ENCODE assay signal across 8 mouse cellular contexts in the genomic region with DNA sequence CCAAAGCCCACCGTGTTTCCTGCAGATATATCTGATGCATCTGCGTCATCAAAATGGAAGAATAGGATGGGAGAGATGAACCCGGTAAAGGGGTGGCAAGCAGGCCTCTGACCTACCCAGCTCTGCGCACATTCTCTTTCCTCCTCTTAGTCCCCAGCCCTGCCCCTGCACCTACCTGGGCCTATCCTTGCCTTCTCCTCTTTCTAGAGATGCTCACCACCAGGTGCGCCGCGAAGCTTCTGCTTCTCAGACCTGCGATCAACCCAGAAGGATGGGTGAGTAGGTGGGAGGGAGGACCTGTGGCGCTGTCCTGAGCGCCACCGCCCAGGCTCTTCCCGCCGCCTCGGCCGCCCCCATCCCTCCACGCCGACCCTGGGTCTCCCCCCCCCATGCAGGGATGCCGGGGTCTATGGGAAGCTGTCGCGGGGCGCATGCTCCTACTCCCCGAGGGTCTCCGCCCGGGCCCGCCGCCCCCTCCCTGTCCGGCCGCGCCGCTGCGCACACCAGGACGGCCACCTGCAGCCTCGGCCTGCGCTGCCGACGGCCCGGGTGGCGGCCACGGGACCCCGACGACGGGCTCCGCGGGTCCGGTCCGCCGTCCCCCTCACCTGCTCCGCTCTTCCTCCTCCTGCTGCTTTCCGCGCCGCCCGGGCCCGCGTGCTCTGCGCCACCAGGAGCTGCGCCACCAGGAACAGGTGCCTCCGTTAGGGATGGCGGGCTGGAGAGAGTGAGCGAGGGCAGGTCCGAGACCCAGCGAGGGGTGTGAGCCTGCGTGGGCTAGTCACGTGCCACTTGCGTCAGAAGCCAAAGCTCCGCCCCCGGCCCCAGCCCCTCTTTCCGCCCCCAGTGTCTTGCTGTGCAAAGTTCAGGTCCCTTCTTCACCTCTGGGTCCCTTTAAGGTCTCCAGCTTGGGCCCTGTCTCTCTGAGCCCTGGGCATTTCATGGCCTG. TPM values are rescaled to one million over a fixed set of nuclear protein-coding genes. Genes with fewer than 3 reads are reported as not detected.
DNase-seq lines count a peak whose midpoint lies in the region; ATAC-seq and TF ChIP-seq lines count a peak whose summit lies in the region.
"Not testable (repeated sequence)": the region's sequence is repeated elsewhere in the genome, so short reads cannot be mapped to it uniquely, and the experiment has no call there.

A gene (plus strand): TSS at position 51 of the 949 bp plus-strand sequence.
A gene (minus strand): TSS at position 785 of the 949 bp plus-strand sequence.

- H3K27me3 ChIP-seq in embryonic facial prominence, embryonic 15.5 days; kidney, embryonic 14.5 days (ENCODE audit: control insufficient read depth, insufficient read depth, low read length); liver, embryonic 14.5 days (ENCODE audit: control insufficient read depth, insufficient read depth, low read length); midbrain, embryonic 15.5 days (replicated peaks); stomach, postnatal 0 days (ENCODE audit: control insufficient read depth, insufficient read depth, low read length): not testable (repeated sequence)

- not testable (repeated sequence) for H3K4me1 ChIP-seq in embryonic facial prominence, embryonic 15.5 days; kidney, embryonic 14.5 days (ENCODE audit: control insufficient read depth, insufficient read depth, low read length); liver, embryonic 14.5 days (replicated peaks; ENCODE audit: control insufficient read depth in 2 of 2, insufficient read depth in 2 of 2, low read length in 1 of 2); midbrain, embryonic 15.5 days; stomach, postnatal 0 days (replicated peaks; ENCODE audit: control insufficient read depth, insufficient read depth)

- 25% methylated on average over 22 of the region's 67 CpGs for WGBS in embryonic facial prominence, embryonic 15.5 days
- 47% methylated on average over 6 of the region's 67 CpGs for WGBS in kidney, embryonic 14.5 days
- 28% methylated on average over 23 of the region's 67 CpGs for WGBS in liver, embryonic 14.5 days (ENCODE audit: insufficient replicate concordance)
- WGBS in midbrain, embryonic 15.5 days = 33% methylated on average over 24 of the region's 67 CpGs
- 29% methylated on average over 7 of the region's 67 CpGs for WGBS in stomach, postnatal 0 days

- H3K4me2 ChIP-seq in embryonic facial prominence, embryonic 15.5 days (replicated peaks) = peak within 1 kb of the TSS; percentile 49
- H3K4me2 ChIP-seq in kidney, embryonic 14.5 days (replicated peaks; ENCODE audit: low read depth, low read length) = peak within 1 kb of the TSS; percentile 32; the same call in 1 of the 2 replicates
- H3K4me2 ChIP-seq in liver, embryonic 14.5 days (ENCODE audit: low read depth) = peak within 1 kb of the TSS; percentile 15; the same call in 1 of the 2 replicates
- peak within 1 kb of the TSS; percentile 48 for H3K4me2 ChIP-seq in midbrain, embryonic 15.5 days
- 0 out of 2 replicates have a peak within 1 kb of the TSS, but pooled peaks have one; percentile 23 for H3K4me2 ChIP-seq in stomach, postnatal 0 days (replicated peaks; ENCODE audit: low read depth)

- not testable (repeated sequence) for H3K9ac ChIP-seq in embryonic facial prominence, embryonic 15.5 days; kidney, embryonic 14.5 days (ENCODE audit: low read depth, low read length); liver, embryonic 14.5 days (replicated peaks); stomach, postnatal 0 days (ENCODE audit: low read length)
- H3K9ac ChIP-seq in midbrain, embryonic 15.5 days = peak within 1 kb of the TSS; percentile 37; the same call in 1 of the 2 replicates

- not testable (repeated sequence) for H3K27ac ChIP-seq in embryonic facial prominence, embryonic 15.5 days (replicated peaks); kidney, embryonic 14.5 days (ENCODE audit: low read depth, low read length); liver, embryonic 14.5 days; stomach, postnatal 0 days (replicated peaks)
- H3K27ac ChIP-seq in midbrain, embryonic 15.5 days = 0 out of 2 replicates have a peak within 1 kb of the TSS, but pooled peaks have one; percentile 5

- not testable (repeated sequence) for H3K36me3 ChIP-seq in embryonic facial prominence, embryonic 15.5 days; kidney, embryonic 14.5 days (ENCODE audit: control insufficient read depth, insufficient read depth, low read length); liver, embryonic 14.5 days (replicated peaks; ENCODE audit: control insufficient read depth, insufficient read depth, low read depth); midbrain, embryonic 15.5 days (replicated peaks); stomach, postnatal 0 days (ENCODE audit: control insufficient read depth, insufficient read depth, low read length)

- DNase-seq in cerebellum, adult 11 months = peak; percentile 13
- not testable (repeated sequence) for DNase-seq in gastrocnemius, adult 8-10 months (ENCODE audit: low spot score in 2 of 2); heart, postnatal 10 days; liver, embryonic 14.5 days (ENCODE audit: low read depth in 3 of 3, low spot score in 3 of 3); stomach, postnatal 0 days (ENCODE audit: low spot score)

- intact Hi-C loops in heart, postnatal 10 days (cut with DNase I) = not testable (repeated sequence)

- peak; percentile 80 for ATAC-seq in embryonic facial prominence, embryonic 15.5 days (ENCODE audit: insufficient number of reproducible peaks, low FRiP score, low TSS enrichment, low read depth)
- ATAC-seq in kidney, embryonic 14.5 days (ENCODE audit: low FRiP score, low TSS enrichment) = peak; percentile 95
- peak; percentile 92 for ATAC-seq in liver, embryonic 14.5 days (ENCODE audit: insufficient read depth)
- ATAC-seq in midbrain, embryonic 15.5 days (replicated peaks) = peak; percentile 97
- peak; percentile 71; the same call in 1 of the 2 replicates for ATAC-seq in stomach, postnatal 0 days (ENCODE audit: low FRiP score, low TSS enrichment)

- not testable (repeated sequence) for TF ChIP-seq EP300 in liver, embryonic 14.5 days (IDR thresholded peaks at IDR 0.05; ENCODE audit: low read depth); stomach, postnatal 0 days (optimal IDR thresholded peaks at IDR 0.05)

- TF ChIP-seq CTCF in liver, embryonic 14.5 days (IDR thresholded peaks at IDR 0.05; ENCODE audit: low read depth); stomach, postnatal 0 days (IDR thresholded peaks at IDR 0.05; ENCODE audit: low read depth): not testable (repeated sequence)

- H3K4me3 ChIP-seq in embryonic facial prominence, embryonic 15.5 days (replicated peaks) = peak within 1 kb of the TSS; percentile 36
- H3K4me3 ChIP-seq in kidney, embryonic 14.5 days (ENCODE audit: low read length) = peak within 1 kb of the TSS; percentile 29
- H3K4me3 ChIP-seq in liver, embryonic 14.5 days (ENCODE audit: insufficient read depth in 1 of 2, low read depth in 2 of 2, low read length in 2 of 2) = peak within 1 kb of the TSS; percentile 25 to 40
- H3K4me3 ChIP-seq in midbrain, embryonic 15.5 days = peak within 1 kb of the TSS; percentile 45
- H3K4me3 ChIP-seq in stomach, postnatal 0 days (ENCODE audit: low read depth, low read length) = not testable (repeated sequence)

- H3K9me3 ChIP-seq in embryonic facial prominence, embryonic 15.5 days (replicated peaks); kidney, embryonic 14.5 days (ENCODE audit: control insufficient read depth, low read length); liver, embryonic 14.5 days (ENCODE audit: control insufficient read depth, low read length); midbrain, embryonic 15.5 days; stomach, postnatal 0 days (ENCODE audit: control insufficient read depth, low read length): not testable (repeated sequence)

RNA-seq across cellular contexts. Expression of the first gene that starts in this region (rescaled TPM):
- 121 and 154 TPM in 2 replicates for polyA plus RNA-seq in embryonic facial prominence, embryonic 15.5 days (2015; fragmentation: Nextera tagmentation; extraction: Ambion mirVana)
- 10 to 100 TPM; 21.4 to 28.6 (median 23.1) TPM for total RNA-seq in gastrocnemius, adult 8-10 months (2022)
- total RNA-seq in heart, postnatal 10 days (2021) = 10 to 100 TPM in 1 of 2 experiments, 1 to 10 TPM in 1; 5.3 to 19.6 TPM
- 0.23 and 0.34 TPM in 2 replicates for polyA plus RNA-seq in kidney, embryonic 14.5 days (2014; fragmentation: Nextera tagmentation; extraction: Ambion mirVana)
- 0.12 and 0.14 TPM in 2 replicates for polyA plus RNA-seq in liver, embryonic 14.5 days (2012; rRNA removed)
- polyA plus RNA-seq in liver, embryonic 14.5 days (2014; fragmentation: Nextera tagmentation; extraction: Ambion mirVana) = 0.10 and 0.76 TPM in 2 replicates
- 2.7 and 3.2 TPM in 2 replicates for polyA plus RNA-seq in midbrain, embryonic 15.5 days (2015; fragmentation: Nextera tagmentation; extraction: Ambion mirVana)
- 0.84 and 1.4 TPM in 2 replicates for polyA plus RNA-seq in stomach, postnatal 0 days (2015; fragmentation: Nextera tagmentation; extraction: Ambion mirVana)

RNA-seq across cellular contexts. Expression of the second gene that starts in this region (rescaled TPM):
- 112 and 134 TPM in 2 replicates for polyA plus RNA-seq in embryonic facial prominence, embryonic 15.5 days (2015; fragmentation: Nextera tagmentation; extraction: Ambion mirVana)
- total RNA-seq in gastrocnemius, adult 8-10 months (2022) = 10 to 100 TPM; 18.0 to 35.6 (median 25.9) TPM
- 10 to 100 TPM; 30.4 to 36.3 TPM for total RNA-seq in heart, postnatal 10 days (2021)
- polyA plus RNA-seq in kidney, embryonic 14.5 days (2014; fragmentation: Nextera tagmentation; extraction: Ambion mirVana) = 70.5 and 71.0 TPM in 2 replicates
- polyA plus RNA-seq in liver, embryonic 14.5 days (2012; rRNA removed) = 106 and 169 TPM in 2 replicates
- polyA plus RNA-seq in liver, embryonic 14.5 days (2014; fragmentation: Nextera tagmentation; extraction: Ambion mirVana) = 137 and 150 TPM in 2 replicates
- polyA plus RNA-seq in midbrain, embryonic 15.5 days (2015; fragmentation: Nextera tagmentation; extraction: Ambion mirVana) = 272 and 277 TPM in 2 replicates
- 14.2 and 14.8 TPM in 2 replicates for polyA plus RNA-seq in stomach, postnatal 0 days (2015; fragmentation: Nextera tagmentation; extraction: Ambion mirVana)

Comparison
In these comparisons a context has a peak if more than half of its experiments do, and no peak if none do; other contexts are left out.
1. RNA of the first gene that starts in this region (polyA plus RNA-seq): 121 to 154 TPM in embryonic facial prominence, embryonic 15.5 days; 2.7 to 3.2 TPM in midbrain, embryonic 15.5 days, 0.84 to 1.4 TPM in stomach, postnatal 0 days, 0.23 to 0.34 TPM in kidney, embryonic 14.5 days and 0.10 to 0.76 TPM in liver, embryonic 14.5 days; every median in the first group is over 10 times any median in the second.
2. Peak in every context shown above with its lines, with median percentiles within 50 percentile points of each other: ATAC-seq and H3K4me2 ChIP-seq.